Mouse (Mus musculus) B cell, adult 2 months (primary cell): ENCODE measurements around the gene St13.

ENCODE experiments used
- DNase-seq, 2 experiments: peaks; one replicate each; pipeline ENCODE4 v3.0.0; 2022

St13 gene

DNA sequence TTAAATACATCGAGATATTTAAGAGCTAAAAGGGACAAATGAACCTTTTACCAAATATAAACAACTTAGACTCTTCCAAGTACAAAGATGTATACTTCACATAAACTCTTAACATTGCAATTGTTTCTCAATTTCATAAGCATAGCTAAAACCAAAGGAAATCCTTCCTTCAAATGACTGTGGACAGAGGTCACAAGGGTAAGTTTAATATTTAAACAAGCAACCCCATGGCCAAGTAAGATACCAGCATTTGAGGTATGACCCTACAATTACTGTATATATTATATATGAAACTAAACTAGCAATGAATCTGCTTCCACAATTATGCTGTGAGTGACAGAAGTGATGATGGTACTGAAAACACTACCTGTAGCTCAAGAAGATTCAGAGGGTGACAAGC lies 35.6 kb downstream of the St13 start:
- DNase-seq = no peak

GRCm38 (mm10) chr15:81362501-81362900 lies 37.4 kb downstream of the St13 start:
- no peak for DNase-seq

- DNase-seq = no peak
These were observed 38.4 kb downstream of the St13 start for GRCm38 (mm10) chr15:81361417-81362015.

DNA sequence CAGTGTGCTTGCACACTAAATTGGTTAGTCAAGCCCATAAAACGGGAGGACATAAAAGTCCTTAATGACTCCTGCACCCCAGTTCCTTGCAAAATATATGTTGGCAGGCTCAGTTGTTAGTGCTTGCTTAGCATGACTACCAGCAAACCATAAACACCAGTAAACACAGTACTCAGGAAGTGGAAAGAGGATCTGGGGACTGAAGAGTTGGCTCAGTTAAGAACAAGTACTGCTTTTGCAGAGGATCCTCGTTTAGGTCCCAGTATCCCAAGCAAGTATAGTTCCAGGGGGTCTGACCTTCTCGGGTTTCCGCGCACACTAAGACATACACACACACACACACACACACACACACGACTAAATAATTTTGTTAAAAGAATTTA lies 38.9 kb downstream of the St13 start:
- DNase-seq = no peak

DNA sequence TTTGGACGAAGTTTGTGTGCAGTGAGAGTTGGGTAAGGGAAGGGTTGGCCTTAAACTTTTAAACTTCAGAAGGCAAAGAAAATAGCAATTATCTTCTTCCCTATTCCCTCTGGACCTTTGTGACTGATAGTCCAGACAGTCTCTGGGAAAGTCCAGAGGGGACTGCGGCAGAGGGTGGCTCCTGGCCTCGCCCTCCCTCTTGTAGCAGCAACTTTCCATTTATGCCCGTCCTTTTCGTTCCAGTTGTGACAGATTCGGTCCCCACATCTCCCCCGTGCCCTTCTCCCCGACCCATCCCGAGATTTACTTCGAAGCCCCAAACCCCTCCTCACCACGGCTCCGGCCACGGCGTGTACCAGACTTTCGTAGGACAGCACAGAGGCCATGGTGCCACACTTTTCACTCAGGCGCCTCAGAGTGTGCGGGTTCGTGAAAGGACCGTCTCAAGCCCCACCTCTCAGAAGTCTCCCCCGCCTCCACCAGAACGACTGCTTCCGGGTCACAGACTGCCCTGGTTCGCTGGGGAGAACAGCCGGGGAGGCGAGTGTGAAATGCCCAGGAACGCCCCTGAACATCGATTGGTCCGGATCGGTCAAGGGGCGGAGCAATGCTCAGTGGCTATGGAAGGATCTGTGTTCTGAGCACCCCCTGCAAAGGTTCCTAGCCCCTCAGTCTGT lies 39.4 kb downstream of the St13 start, which contains the start of gene Slc25a17:
Gene Slc25a17 (minus strand): TSS at position 468 of the 677 bp plus-strand sequence.
- peak; percentile 94 to 95 for DNase-seq

DNA sequence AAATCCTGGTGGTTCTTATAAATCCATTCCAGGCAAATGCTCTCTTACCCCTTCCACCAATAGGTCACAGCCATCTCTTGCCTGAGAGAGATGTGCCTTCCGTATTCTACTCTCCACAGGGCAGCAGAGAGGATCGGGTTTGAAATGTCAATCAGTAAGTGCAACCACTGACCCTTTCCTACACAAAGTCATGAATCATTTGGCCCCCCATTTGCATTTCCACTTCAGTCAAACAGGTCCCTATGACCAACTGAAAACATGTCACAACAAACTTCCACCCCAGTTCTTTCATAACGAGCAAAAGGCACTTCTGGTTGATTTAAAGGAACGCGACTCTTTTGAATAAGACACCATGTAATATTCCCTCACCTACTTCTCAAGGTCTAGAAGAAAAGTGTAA lies 40.5 kb downstream of the St13 start:
- no peak for DNase-seq

DNA sequence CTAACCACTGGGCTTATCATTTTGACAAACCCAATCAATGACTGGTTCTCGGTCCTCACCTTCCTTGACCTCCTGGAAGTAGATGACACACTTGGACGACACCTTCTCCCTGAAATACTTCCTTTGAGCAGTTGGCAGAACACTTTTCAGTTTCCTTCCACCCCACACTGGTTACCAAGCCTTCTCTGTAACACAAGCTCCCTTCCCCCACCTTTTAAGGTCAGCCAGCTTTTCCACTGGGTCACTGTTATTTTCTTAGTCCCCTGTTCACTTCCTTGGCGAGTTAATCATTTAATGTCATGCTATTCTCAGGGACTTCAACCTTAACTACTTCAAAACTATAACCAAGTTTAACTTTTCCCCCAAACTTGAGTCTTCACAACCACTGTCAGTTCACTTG lies 40.9 kb downstream of the St13 start:
- DNase-seq = no peak

DNA sequence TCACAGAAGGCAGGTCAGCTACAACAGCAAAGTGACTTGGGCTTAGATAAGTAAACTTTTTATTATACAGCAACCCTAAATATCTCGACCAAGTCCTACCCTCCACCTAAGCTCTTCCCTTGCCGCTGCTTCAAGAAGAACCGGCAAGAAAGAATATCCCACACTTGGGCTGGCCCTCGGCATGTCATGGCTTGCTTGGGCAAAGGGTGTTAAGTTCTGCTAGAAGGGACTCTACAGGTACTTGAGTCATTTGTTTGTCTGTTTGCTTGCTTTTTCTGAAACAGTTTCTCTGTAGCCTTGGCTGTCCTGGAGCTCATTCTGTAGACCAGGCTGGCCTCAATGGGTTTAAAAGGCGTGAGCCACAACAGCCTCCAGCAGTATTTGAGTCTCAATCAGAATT lies 42.9 kb downstream of the St13 start:
- no peak for DNase-seq

- DNase-seq = peak; percentile 72 to 77
These were observed 44.6 kb downstream of the St13 start for GRCm38 (mm10) chr15:81355146-81355761.

- DNase-seq = peak in 1 of 2 experiments; percentile 9
These were observed 47.2 kb downstream of the St13 start for GRCm38 (mm10) chr15:81352638-81353037.

GRCm38 (mm10) chr15:81350401-81350800 lies 49.5 kb downstream of the St13 start:
- DNase-seq = no peak

GRCm38 (mm10) chr15:81348366-81348765 lies 51.5 kb downstream of the St13 start:
- DNase-seq = no peak

DNA sequence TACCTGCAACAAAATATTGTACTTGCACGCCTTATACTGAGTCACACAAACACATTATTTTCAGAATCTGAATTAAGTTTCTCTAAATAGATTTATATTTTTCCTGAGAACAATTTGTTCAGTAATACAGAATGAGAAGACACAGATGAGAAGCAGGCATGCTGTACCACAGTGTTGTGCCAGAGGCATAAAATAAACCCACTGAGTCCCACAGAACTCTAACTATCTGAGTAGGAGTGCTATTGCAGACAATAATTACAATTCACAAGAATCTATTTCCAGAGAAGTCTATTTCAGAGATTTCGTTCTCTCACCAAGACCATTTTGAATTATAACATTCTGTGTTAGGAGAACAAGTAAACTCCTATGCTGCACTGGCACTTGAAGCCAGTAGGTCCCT lies 52.4 kb downstream of the St13 start:
- DNase-seq = no peak

DNA sequence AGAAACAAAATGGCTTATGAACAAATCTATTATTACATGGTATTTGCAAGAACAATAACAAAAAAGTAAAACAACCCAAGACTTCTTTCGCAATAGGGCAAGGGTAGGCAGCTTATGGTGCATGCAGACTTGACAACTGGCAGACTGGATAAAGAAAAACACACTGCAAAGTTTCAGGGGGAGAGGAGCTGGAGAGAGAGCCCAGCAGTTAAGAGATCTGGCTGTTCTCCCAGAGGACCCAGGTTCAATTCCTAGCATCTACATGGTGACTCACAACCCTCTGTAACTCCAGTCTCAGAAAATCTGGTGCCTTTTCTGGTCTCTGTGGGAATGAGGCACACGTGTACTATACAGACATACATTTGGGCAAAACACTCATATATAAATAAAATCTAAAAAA lies 58.5 kb downstream of the St13 start:
- DNase-seq = no peak

GRCm38 (mm10) chr15:81339158-81339557 lies 60.7 kb downstream of the St13 start:
- no peak for DNase-seq

DNA sequence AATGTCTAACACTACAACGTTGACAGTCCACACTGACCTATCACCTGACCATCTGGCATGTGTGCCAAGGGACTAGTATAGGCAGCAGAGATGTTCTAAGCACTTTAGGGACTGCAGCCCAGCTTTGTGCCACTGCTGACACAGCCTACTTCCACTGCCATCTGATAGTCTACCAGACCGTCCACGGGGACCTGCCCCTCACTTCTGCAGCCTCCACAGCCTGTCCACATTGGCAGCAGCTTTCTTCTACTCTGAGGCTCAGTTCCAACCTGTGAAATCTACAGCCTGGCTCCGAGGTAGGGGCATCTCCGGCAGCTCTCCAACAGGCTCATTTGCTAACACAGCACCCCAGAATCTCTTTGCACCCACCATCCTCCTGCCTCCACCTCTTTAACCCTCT lies 63.4 kb downstream of the St13 start:
- DNase-seq = no peak

DNA sequence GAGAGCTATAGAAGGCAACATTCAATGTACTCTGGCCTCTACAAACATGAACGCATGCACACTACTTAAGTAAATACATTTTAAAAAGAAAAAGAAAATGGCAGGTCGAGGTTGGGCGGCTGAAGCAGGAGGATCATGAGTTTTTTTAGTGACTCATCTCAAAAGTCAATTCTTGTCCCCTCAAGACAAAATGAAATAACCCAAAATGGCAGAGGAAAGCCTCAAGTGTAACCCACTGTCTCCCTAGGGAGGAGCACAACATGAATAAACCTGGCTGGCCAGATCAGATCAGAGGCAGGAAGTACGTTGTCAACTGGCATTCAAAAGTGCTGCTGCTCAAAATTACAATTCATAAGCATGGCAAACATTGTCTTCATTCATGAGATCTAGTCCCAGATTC lies 67.4 kb downstream of the St13 start:
- DNase-seq = no peak

DNA sequence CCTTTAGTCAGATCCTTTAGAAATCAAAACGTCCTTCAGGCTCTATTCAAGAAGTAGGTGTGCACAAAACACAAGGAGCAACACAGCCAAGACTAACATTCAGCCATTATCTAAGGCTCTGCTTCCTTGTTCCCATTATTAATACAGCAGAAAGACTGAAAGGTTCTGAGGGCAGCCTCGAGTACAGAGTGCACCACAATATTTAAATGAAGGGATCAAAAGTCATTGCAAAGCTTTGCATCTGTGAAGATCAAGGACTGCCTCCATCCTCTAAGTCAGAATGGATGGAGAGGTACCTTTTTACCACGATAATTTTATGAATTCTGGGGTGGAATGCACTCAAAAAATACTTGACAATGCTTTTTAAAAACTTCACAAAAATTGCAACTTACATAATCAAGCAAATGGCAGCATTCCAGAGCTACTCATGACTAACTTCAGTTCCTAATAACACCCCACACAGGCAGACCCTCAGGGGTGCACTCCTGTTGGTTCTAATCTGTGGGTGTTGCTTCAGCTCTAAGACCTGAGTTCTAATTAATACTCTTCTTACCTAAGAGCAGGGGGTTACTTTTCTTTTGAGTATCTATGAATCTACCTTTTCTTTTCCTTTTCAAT lies 69.0 kb downstream of the St13 start:
- no peak for DNase-seq

DNA sequence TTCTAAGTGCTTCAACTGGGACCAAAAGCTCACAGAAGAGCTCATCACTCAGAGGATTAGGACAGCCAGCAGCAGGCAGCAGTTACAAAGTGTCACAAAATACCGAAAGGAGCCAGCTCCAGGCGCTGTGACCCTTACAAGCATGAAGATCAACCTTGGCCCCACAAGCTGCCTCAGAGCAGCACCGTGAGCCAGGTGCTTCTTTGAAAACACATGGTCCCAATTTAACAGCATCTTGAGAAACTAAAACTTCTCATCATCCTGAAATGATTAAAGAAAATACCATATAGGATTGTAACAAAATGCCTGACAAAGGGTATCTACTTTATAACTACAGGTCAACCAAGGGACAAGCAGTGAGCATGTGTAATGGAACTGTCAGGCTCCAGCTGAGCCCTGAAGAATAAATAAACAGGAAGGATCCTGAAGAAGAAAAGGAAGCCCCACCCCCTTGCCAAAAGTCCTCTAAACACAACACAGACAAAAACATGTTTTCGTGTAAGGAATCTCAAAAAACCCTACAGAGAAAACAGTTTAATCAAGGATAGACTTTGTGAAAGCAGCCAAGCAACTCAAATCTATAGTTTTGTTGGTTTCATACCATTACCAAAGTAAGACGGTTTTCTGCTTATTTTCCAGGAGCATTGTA lies 70.0 kb downstream of the St13 start:
- DNase-seq = no peak

- DNase-seq = no peak
These were observed 72.4 kb downstream of the St13 start for GRCm38 (mm10) chr15:81327501-81327900.

GRCm38 (mm10) chr15:81324979-81325378 lies 74.9 kb downstream of the St13 start:
- no peak for DNase-seq

DNA sequence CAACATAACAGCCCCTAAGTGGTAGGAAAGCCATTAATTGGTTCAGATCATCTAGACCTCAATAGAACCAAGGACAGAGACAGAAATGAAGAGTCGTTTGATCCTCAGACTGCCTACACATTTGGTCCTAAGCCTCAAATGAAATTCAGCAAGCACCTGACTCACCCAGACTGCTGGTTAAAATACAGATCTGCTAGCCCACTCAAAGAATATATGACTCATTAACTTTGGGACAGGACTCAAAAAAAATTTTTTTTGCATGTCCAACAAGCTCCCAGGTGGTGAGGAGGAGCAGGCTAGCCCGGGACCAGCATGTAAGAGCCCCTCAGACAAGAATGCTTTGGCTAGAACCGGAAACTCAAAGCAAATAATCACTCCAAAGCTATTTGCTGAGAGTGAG lies 79.7 kb downstream of the St13 start:
- no peak for DNase-seq

DNA sequence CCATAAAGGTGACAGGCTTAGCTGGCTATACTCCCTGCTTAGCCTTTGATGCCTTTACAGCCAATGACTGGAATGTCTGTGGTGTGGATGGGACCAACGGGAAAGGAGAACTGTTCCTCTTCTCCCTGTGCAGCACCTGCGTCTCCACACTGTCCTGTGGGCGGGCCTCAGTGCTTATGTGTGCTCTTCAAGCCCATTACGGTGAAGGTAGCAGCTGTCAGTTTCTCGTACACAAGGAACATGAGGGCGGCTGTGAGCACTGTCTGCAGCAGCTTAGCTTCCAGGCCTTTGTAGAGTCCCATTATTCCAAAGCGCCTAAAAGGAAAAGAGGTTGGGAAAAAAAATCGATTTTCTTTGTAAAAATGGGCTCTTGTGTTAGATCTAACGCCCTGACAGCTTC lies 80.4 kb downstream of the St13 start:
- DNase-seq = no peak

DNA sequence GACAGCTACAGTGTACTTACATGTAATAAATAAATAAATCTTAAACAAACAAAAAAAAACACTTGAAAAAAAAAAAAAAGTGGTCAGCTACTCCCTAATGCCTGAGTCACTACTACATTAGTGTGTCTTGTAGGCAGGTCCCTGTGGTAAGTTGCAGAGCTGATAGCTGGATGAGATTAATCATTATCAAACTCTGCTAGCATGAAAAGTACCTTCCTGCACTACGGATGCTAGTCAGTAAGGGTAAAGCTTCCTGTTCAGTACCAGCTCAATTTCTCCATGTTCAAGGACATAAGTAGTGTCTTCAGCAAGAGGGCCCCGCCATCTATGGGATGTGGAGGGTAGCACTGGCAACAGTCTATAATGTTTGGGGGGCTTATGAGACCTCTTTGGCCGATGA lies 85.9 kb downstream of the St13 start:
- DNase-seq = no peak
